Mouse (Mus musculus): ENCODE measurements around the gene Cir1.

The Cir1 gene

GRCm38 (mm10) chr2:73312152-73313116, at the start of gene Cir1, which contains the start of gene Scrn3:
TSS of gene Cir1 (minus strand) at chr2:73312701.
TSS of gene Scrn3 (plus strand) at chr2:73312601.
- in situ Hi-C loops (cut with MboI, MseI): loop anchor here (5.0 kb wide), 1 partner anchor 115 kb away; no protein-coding TSS in a partner anchor

- in situ Hi-C loops (cut with MboI, MseI): no loop called here
These were observed 48.0 kb upstream of the Cir1 start for GRCm38 (mm10) chr2:73360536-73360935.

- in situ Hi-C loops (cut with MboI, MseI): no loop called here
These were observed 47.4 kb upstream of the Cir1 start for GRCm38 (mm10) chr2:73359941-73360340.

GRCm38 (mm10) chr2:73357004-73357403, 44.5 kb upstream of the Cir1 start:
- in situ Hi-C loops (cut with MboI, MseI): no loop called here

- in situ Hi-C loops (cut with MboI, MseI): no loop called here
These were observed 39.5 kb upstream of the Cir1 start for GRCm38 (mm10) chr2:73351927-73352374.

- in situ Hi-C loops (cut with MboI, MseI): no loop called here
These were observed 39.0 kb upstream of the Cir1 start for GRCm38 (mm10) chr2:73351496-73351895.

- in situ Hi-C loops (cut with MboI, MseI): no loop called here
These were observed 35.7 kb upstream of the Cir1 start for GRCm38 (mm10) chr2:73348221-73348620.

- in situ Hi-C loops (cut with MboI, MseI): no loop called here
These were observed 35.3 kb upstream of the Cir1 start for GRCm38 (mm10) chr2:73347766-73348165.

- in situ Hi-C loops (cut with MboI, MseI): no loop called here
These were observed 34.6 kb upstream of the Cir1 start for GRCm38 (mm10) chr2:73347136-73347535.

GRCm38 (mm10) chr2:73346345-73347086, 34.0 kb upstream of the Cir1 start:
- in situ Hi-C loops (cut with MboI, MseI): no loop called here

GRCm38 (mm10) chr2:73345204-73345603, 32.7 kb upstream of the Cir1 start:
- in situ Hi-C loops (cut with MboI, MseI): no loop called here

GRCm38 (mm10) chr2:73343701-73344100, 31.2 kb upstream of the Cir1 start:
- in situ Hi-C loops (cut with MboI, MseI): no loop called here

GRCm38 (mm10) chr2:73338415-73338814, 25.9 kb upstream of the Cir1 start:
- in situ Hi-C loops (cut with MboI, MseI): no loop called here

GRCm38 (mm10) chr2:73335949-73336348, 23.4 kb upstream of the Cir1 start:
- in situ Hi-C loops (cut with MboI, MseI): no loop called here

GRCm38 (mm10) chr2:73325871-73326270, 13.4 kb upstream of the Cir1 start:
- in situ Hi-C loops (cut with MboI, MseI): no loop called here

GRCm38 (mm10) chr2:73322991-73323390, 10.5 kb upstream of the Cir1 start:
- in situ Hi-C loops (cut with MboI, MseI): no loop called here

- in situ Hi-C loops (cut with MboI, MseI): no loop called here
These were observed 6.7 kb upstream of the Cir1 start for GRCm38 (mm10) chr2:73319218-73319617.

- in situ Hi-C loops (cut with MboI, MseI): no loop called here
These were observed 4.9 kb upstream of the Cir1 start for GRCm38 (mm10) chr2:73317426-73317825.

GRCm38 (mm10) chr2:73314311-73314710, 1.8 kb upstream of the Cir1 start:
- in situ Hi-C loops (cut with MboI, MseI): loop anchor here (5.0 kb wide), 1 partner anchor 113 kb away; no protein-coding TSS in a partner anchor

GRCm38 (mm10) chr2:73313117-73313501, 608 bp upstream of the Cir1 start:
- in situ Hi-C loops (cut with MboI, MseI): loop anchor here (5.0 kb wide), 1 partner anchor 114 kb away; no protein-coding TSS in a partner anchor

- in situ Hi-C loops (cut with MboI, MseI): no loop called here
These were observed 6.5 kb downstream of the Cir1 start for GRCm38 (mm10) chr2:73306006-73306405.

GRCm38 (mm10) chr2:73304506-73304905, 8.0 kb downstream of the Cir1 start:
- in situ Hi-C loops (cut with MboI, MseI): no loop called here
